Mouse (Mus musculus) intestine, postnatal 0 days (tissue): ENCODE measurements around the gene Gm43720. TPM values are rescaled to one million over a fixed set of nuclear protein-coding genes. Genes with fewer than 3 reads are reported as not detected.
A peak's percentile ranks its signal among the peaks of the same experiment; 100 is the strongest.

Source experiments
- ATAC-seq: fragments of 200-750 bp; cut with Nextera tagmentation; 2 replicates; pipeline ENCODE4 v1.8.0; 2017; ENCODE audit warnings: mild to moderate bottlenecking, moderate TSS enrichment, moderate library complexity
- H3K27ac ChIP-seq: fragments of 300-500 bp; sonication (generic); 2 replicates; pipeline ENCODE4 v1.5.1; 2014; ENCODE audit warnings: mild to moderate bottlenecking, low read depth, low read length, moderate library complexity
- H3K27me3 ChIP-seq: fragments of 300-500 bp; sonication (generic); replicated peaks from 2 replicates; pipeline ENCODE4 v1.6.1; 2014; ENCODE audit warnings: low read length, mixed read lengths; ENCODE audit not compliant: control insufficient read depth, insufficient read depth
- H3K36me3 ChIP-seq: fragments of 300-500 bp; sonication (generic); 2 replicates; pipeline ENCODE4 v1.6.1; 2014; ENCODE audit warnings: mild to moderate bottlenecking, moderate library complexity; ENCODE audit not compliant: control insufficient read depth, insufficient read depth
- H3K4me1 ChIP-seq: fragments of 300-500 bp; sonication (generic); replicated peaks from 2 replicates; pipeline ENCODE4 v1.6.1; 2014; ENCODE audit warnings: antibody characterized with exemption, low read length, mixed read lengths; ENCODE audit not compliant: control insufficient read depth, insufficient read depth
- H3K4me2 ChIP-seq: fragments of 300-500 bp; sonication (generic); replicated peaks from 2 replicates; pipeline ENCODE4 v1.6.1; 2014; ENCODE audit warnings: low read depth, mild to moderate bottlenecking, moderate library complexity
- H3K4me3 ChIP-seq: fragments of 300-500 bp; sonication (generic); 2 replicates; pipeline ENCODE4 v1.5.1; 2014; ENCODE audit warnings: low read depth, low read length
- H3K9ac ChIP-seq: fragments of 300-500 bp; sonication (generic); 2 replicates; pipeline ENCODE4 v1.6.1; 2014; ENCODE audit warnings: mild to moderate bottlenecking, low read depth, low read length
- H3K9me3 ChIP-seq: fragments of 300-500 bp; sonication (generic); 2 replicates; pipeline ENCODE4 v1.6.1; 2016; ENCODE audit warnings: mixed run types; ENCODE audit not compliant: control insufficient read depth
- CTCF ChIP-seq: sonication (generic); IDR thresholded peaks from 2 replicates; pipeline ENCODE4 v1.5.1; 2016; ENCODE audit warnings: low read depth, mild to moderate bottlenecking, control low read depth, antibody characterized with exemption, moderate library complexity
- WGBS: fragments of 180-500 bp; shearing (Covaris S2); extraction: QIAGEN DNeasy Blood & Tissue Kit; methylation state at CpG from one replicate; pipeline ENCODE4 v1.1.7; 2014; 5-methylcytosine and 5-hydroxymethylcytosine counted together
- polyA plus RNA-seq: library from polyadenylated mRNA; unstranded; fragments of >200 nt; fragmentation: Nextera tagmentation; extraction: Ambion mirVana; gene quantifications from 2 replicates; pipeline ENCODE4 v1.2.1, GENCODE M21; 2015

The Gm43720 gene
- polyA plus RNA-seq, 1 experiment from 2014 or later: 0.07 TPM

DNA sequence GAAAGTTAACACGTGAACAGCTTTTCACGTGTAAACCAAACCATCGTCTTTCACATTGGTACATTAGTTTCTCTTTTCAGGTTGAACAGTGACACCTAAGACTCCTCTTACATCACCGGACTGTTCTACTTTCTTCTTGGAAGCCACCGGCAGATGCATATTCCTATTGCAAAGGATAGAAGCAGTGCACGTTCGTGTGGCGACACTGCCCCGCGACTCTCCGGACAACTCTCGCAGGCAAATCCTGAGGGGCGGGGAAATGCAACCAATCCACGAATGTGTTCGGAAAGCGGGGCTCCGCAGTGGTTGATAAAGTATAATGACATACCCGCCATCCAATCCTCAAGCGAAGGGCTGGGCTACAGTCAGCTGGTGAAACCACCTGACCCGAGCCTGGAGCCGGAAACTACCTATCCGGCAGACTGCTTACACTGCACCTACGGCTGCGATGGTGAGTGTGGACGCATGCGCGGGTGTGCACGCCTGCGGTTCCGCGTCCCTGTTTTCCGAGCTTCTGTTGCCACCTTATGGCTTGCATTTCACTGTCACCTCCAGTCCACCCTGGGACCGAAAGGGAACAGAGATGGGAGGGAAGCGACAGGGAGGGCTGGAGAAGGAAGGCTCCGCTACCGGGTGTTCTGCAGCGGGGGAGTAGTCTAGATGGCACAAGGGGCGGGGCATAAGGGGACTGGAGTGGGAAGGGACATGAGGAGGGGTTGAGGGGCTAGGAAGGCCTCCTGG is 24.2 kb downstream of the Gm43720 start, which contains the start of gene Lamtor4:
Gene Lamtor4, plus strand, starts transcription at position 130 of the 741 bp plus-strand sequence.
- peak within 1 kb of the TSS; percentile 89 for H3K4me2 ChIP-seq
- H3K9me3 ChIP-seq: no peaks in the 10 kb centered on the region
- H3K4me3 ChIP-seq: peak within 1 kb of the TSS; percentile 61
- peak within 1 kb of the TSS; percentile 66 for H3K9ac ChIP-seq
- no peaks in the 10 kb centered on the region for H3K27me3 ChIP-seq
- peaks cover 16% of the 10 kb centered on the region for H3K36me3 ChIP-seq
- under 1% methylated on average over 38 of the region's 38 CpGs for WGBS
- 0 out of 2 replicates have a peak, but pooled peaks cover 5% of the 10 kb centered on the region for H3K4me1 ChIP-seq
- ATAC-seq: peak; percentile 100
- peak within 1 kb of the TSS; percentile 54 for H3K27ac ChIP-seq
- TF ChIP-seq CTCF: peak; percentile 43

DNA sequence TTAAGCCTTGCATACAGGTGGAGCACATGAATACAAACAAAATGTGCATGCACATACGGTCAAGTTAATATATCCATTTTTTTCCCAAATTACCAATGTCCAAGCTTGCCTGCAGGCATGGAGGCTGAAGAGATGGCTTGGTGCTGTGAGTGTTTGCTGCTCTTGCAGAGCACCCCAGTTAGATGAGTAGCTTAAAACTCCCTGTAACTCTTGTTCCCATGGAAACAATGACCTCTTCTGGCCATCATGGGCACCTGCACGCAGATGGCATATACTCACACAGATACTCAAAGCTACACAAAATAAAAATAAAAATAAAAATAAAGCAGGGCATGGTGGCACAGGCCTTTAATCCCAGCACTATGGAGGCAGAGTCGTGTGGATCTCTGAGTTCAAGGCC is 26.7 kb downstream of the Gm43720 start:
- no peak overlapping the region for H3K4me3 ChIP-seq
- no peak for ATAC-seq
- 96% methylated on average over 3 of the region's 3 CpGs for WGBS
- H3K27me3 ChIP-seq: no peaks in the 10 kb centered on the region
- TF ChIP-seq CTCF: no peak
- H3K9ac ChIP-seq: no peak overlapping the region
- no peaks in the 10 kb centered on the region for H3K9me3 ChIP-seq
- 0 out of 2 replicates have a peak, but pooled peaks cover 5% of the 10 kb centered on the region for H3K4me1 ChIP-seq
- no peak overlapping the region for H3K4me2 ChIP-seq
- no peak overlapping the region for H3K27ac ChIP-seq
- no peaks in the 10 kb centered on the region; the same call in 1 of the 2 replicates for H3K36me3 ChIP-seq

DNA sequence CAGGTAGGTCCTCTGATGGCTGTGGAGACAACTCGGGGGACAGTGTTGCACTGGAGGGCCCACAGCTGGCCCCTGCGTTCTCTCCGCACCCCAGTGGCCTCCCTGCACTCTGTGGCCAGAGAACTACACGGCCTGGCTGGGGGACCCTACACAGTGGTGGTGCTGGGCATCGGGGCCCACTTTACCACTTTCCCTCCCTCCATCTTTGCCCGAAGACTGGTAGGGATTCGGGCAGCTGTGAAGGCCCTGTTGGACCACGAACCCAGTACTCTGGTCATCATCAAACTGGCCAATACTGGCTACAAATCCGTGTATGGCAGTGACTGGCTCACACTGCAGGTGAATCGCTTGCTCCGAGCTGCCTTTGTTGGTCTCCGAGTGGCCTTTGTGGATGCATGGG is 28.6 kb downstream of the Gm43720 start:
- no peak for ATAC-seq
- 0 out of 2 replicates have a peak, but pooled peaks cover under 1% of the 10 kb centered on the region for H3K4me1 ChIP-seq
- H3K27me3 ChIP-seq: no peaks in the 10 kb centered on the region
- 86% methylated on average over 12 of the region's 12 CpGs for WGBS
- no peaks in the 10 kb centered on the region for H3K9me3 ChIP-seq
- TF ChIP-seq CTCF: no peak
- H3K4me3 ChIP-seq: no peak overlapping the region
- no peaks in the 10 kb centered on the region for H3K36me3 ChIP-seq
- H3K27ac ChIP-seq: no peak overlapping the region
- no peak overlapping the region for H3K4me2 ChIP-seq
- no peak overlapping the region for H3K9ac ChIP-seq

DNA sequence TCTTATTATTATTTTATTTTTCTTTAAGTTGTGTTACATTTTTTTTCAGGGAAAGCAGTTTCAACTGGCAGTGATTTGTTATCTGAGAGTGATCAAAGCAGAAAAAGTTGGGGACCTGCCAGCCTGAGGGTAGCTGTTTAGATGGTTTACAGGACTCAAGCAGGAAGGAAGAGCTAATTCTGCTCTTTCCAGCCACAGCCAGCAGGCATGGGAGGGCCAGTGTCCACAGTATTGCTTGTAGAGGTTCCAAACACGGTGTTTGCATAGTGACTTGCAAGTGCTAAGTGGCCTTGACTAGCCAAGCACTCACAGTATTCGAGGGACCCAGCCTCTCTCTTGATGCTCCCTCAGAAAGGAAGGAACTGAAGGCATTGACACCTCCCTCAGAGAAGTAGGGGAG is 38.2 kb downstream of the Gm43720 start:
- H3K4me3 ChIP-seq: no peak overlapping the region
- H3K36me3 ChIP-seq: no peaks in the 10 kb centered on the region
- no peak overlapping the region for H3K27ac ChIP-seq
- no peak for TF ChIP-seq CTCF
- H3K4me2 ChIP-seq: no peak overlapping the region
- no peak for ATAC-seq
- 15% methylated on average over 2 of the region's 2 CpGs for WGBS
- H3K9ac ChIP-seq: no peak overlapping the region
- no peaks in the 10 kb centered on the region for H3K27me3 ChIP-seq
- no peaks in the 10 kb centered on the region for H3K9me3 ChIP-seq
- no peaks in the 10 kb centered on the region for H3K4me1 ChIP-seq

DNA sequence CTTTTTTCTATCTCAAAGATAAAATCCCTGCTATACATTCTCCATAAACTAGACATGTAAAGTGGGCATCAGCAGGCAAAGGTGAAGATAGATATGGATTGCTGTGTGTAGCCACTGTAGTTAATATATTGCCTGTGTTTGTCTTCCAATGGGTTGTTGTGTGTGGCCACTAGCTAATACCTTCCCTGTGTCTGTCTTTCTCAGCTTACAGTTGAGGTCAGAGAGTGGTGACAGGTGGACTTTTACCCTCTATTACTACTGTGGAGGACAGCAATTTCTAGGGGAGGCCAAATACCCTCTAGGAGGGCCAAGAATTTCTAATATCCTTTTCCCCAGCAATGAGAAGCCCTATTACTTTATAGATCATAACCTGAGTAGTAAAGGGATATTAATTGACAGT is 45.5 kb downstream of the Gm43720 start:
- no peak overlapping the region for H3K27ac ChIP-seq
- H3K27me3 ChIP-seq: no peaks in the 10 kb centered on the region
- H3K36me3 ChIP-seq: no peaks in the 10 kb centered on the region
- no peaks in the 10 kb centered on the region for H3K9me3 ChIP-seq
- no peak overlapping the region for H3K4me3 ChIP-seq
- ATAC-seq: no peak
- H3K4me2 ChIP-seq: no peak overlapping the region
- TF ChIP-seq CTCF: no peak
- H3K4me1 ChIP-seq: no peaks in the 10 kb centered on the region
- no peak overlapping the region for H3K9ac ChIP-seq

DNA sequence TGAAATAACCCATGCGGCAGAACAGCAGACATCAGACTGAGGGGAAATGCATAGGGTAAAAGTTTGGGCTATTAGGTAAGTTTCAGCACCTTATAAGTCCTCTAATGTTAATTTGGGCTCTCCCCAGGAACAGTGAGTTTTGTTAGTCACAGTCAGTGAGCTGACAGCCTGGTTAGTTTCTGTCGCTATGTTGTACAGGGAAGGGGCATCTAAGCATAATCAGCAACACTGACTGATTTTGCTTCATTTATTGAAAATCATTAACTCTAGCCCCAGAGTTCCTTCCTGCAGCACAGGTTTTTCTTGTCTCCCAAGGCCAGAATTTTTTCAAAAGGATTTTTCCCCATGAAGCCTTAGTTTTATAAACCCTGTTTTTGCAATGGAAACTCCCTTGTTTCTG is 46.0 kb downstream of the Gm43720 start:
- H3K4me2 ChIP-seq: no peak overlapping the region
- no peaks in the 10 kb centered on the region for H3K27me3 ChIP-seq
- ATAC-seq: no peak
- H3K4me1 ChIP-seq: no peaks in the 10 kb centered on the region
- no peaks in the 10 kb centered on the region for H3K36me3 ChIP-seq
- H3K27ac ChIP-seq: no peak overlapping the region
- H3K9ac ChIP-seq: no peak overlapping the region
- 64% methylated on average over 2 of the region's 2 CpGs for WGBS
- no peaks in the 10 kb centered on the region for H3K9me3 ChIP-seq
- H3K4me3 ChIP-seq: no peak overlapping the region
- TF ChIP-seq CTCF: no peak
